Mouse (Mus musculus) E14TG2a.4 (cell line): ENCODE results near the gene Skp2.
A peak's percentile ranks its signal among the peaks of the same experiment; 100 is the strongest.

Experiments used
- H3K27me3 ChIP-seq: 2 replicates; pipeline ENCODE4 v1.6.1; 2014; ENCODE audit warnings: low read length, control low read depth; ENCODE audit not compliant: insufficient read depth
- H3K36me3 ChIP-seq: 2 replicates; pipeline ENCODE4 v1.6.1; 2014; ENCODE audit warnings: low read length, control low read depth; ENCODE audit not compliant: insufficient read depth
- H3K4me1 ChIP-seq: replicated peaks from 2 replicates; pipeline ENCODE4 v1.6.1; 2014; ENCODE audit warnings: low read depth, low read length, control low read depth
- H3K4me3 ChIP-seq: replicated peaks from 2 replicates; pipeline ENCODE4 v1.5.1; 2014; ENCODE audit warnings: mild to moderate bottlenecking, low read length
- H3K9me3 ChIP-seq: 2 replicates; pipeline ENCODE4 v1.6.1; 2014; ENCODE audit warnings: low read length, control low read depth
- CTCF ChIP-seq: conservative IDR thresholded peaks from 2 replicates; pipeline ENCODE4 v1.5.1; 2014; ENCODE audit warnings: low read length
- NANOG ChIP-seq: IDR thresholded peaks from 2 replicates; pipeline ENCODE4 v1.6.1; 2014; ENCODE audit warnings: borderline replicate concordance, low read length, mixed read lengths
- POU5F1 ChIP-seq: IDR thresholded peaks from 2 replicates; pipeline ENCODE4 v1.6.1; 2014; ENCODE audit warnings: low read length, borderline replicate concordance

Gene Skp2

GRCm38 (mm10) chr15:9070912-9071555 is 84.2 kb downstream of the Skp2 start, which contains the start of gene Nadk2:
Nadk2 (plus strand) TSS chr15:9071260.
- no peaks in the 10 kb centered on the region for H3K27me3 ChIP-seq
- H3K4me1 ChIP-seq, result peaks cover 56% of the 10 kb centered on the region
- peak within 1 kb of the TSS; percentile 90 for H3K4me3 ChIP-seq
- H3K36me3 ChIP-seq, result peaks cover 10% of the 10 kb centered on the region; the same call in 1 of the 2 replicates
- H3K9me3 ChIP-seq, result no peaks in the 10 kb centered on the region
- TF ChIP-seq POU5F1 (no peak), CTCF (no peak), NANOG (no peak)

GRCm38 (mm10) chr15:9070353-9070752 is 84.9 kb downstream of the Skp2 start:
- H3K4me3 ChIP-seq, result peak overlapping the region; percentile 90
- peaks cover 7% of the 10 kb centered on the region; the same call in 1 of the 2 replicates for H3K36me3 ChIP-seq
- no peak for TF ChIP-seq POU5F1
- no peak for TF ChIP-seq CTCF
- no peak for TF ChIP-seq NANOG
- H3K27me3 ChIP-seq, result no peaks in the 10 kb centered on the region
- no peaks in the 10 kb centered on the region for H3K9me3 ChIP-seq
- peaks cover 50% of the 10 kb centered on the region for H3K4me1 ChIP-seq

GRCm38 (mm10) chr15:9068881-9069280 is 86.3 kb downstream of the Skp2 start:
- no peaks in the 10 kb centered on the region for H3K9me3 ChIP-seq
- H3K4me1 ChIP-seq, result peaks cover 36% of the 10 kb centered on the region
- no peak overlapping the region for H3K4me3 ChIP-seq
- TF ChIP-seq CTCF, result no peak
- TF ChIP-seq NANOG, result no peak
- no peak for TF ChIP-seq POU5F1
- no peaks in the 10 kb centered on the region for H3K27me3 ChIP-seq
- H3K36me3 ChIP-seq, result no peaks in the 10 kb centered on the region
